Mouse (Mus musculus) megakaryocyte, embryonic 14.5 days (primary cell): ENCODE measurements around the gene Angel1.

Source experiments
- FLI1 ChIP-seq: IDR thresholded peaks from 2 replicates; pipeline ENCODE4 v1.6.1; 2012; ENCODE audit warnings: low read length, inconsistent platforms, mixed read lengths
- GATA1 ChIP-seq: IDR thresholded peaks from 3 replicates; pipeline ENCODE4 v1.6.1; 2012; ENCODE audit warnings: mixed read lengths, low read length, inconsistent platforms, borderline replicate concordance

DNA sequence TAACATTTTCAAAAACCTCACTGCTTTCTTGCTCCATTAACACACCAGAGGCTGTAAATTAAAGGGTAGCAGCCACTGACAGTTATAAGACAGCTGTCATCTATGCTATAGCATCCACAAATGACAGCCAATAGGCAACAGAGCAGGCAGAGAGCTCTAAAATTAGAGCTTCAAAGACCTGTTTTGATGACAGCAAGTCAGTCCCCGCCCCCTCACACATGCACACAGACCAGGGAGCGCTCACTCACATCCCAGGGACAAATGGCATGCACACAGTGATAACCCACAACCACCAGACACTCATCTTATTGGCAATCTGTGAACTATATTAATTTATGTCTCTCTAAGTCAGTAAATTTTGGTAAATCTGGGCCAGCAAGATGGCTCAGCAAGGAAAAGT lies 2.0 kb downstream of the Angel1 start:
- TF ChIP-seq GATA1 (no peak), FLI1 (no peak)
